Mouse (Mus musculus) E14TG2a.4 (cell line): ENCODE results near the gene Foxq1.

Experiments
- CTCF ChIP-seq: conservative IDR thresholded peaks from 2 replicates; pipeline ENCODE4 v1.5.1; 2014; ENCODE audit warnings: low read length
- NANOG ChIP-seq: IDR thresholded peaks from 2 replicates; pipeline ENCODE4 v1.6.1; 2014; ENCODE audit warnings: borderline replicate concordance, low read length, mixed read lengths

- no peak for TF ChIP-seq CTCF
- no peak for TF ChIP-seq NANOG
Measured at GRCm38 (mm10) chr13:31567099-31567498, 11.2 kb downstream of the Foxq1 start.
